Mouse (Mus musculus) kidney, embryonic 14.5 days (tissue): ENCODE data around the gene Kcnk7. TPM values are rescaled to one million over a fixed set of nuclear protein-coding genes. Genes with fewer than 3 reads are reported as not detected.

Experiments used
- ATAC-seq: fragments of 200-750 bp; cut with Nextera tagmentation; 2 replicates; pipeline ENCODE4 v1.8.0; 2017; ENCODE audit warnings: moderate number of reproducible peaks, mild to moderate bottlenecking, moderate TSS enrichment, moderate library complexity; ENCODE audit not compliant: low FRiP score, low TSS enrichment
- H3K27ac ChIP-seq: fragments of 300-500 bp; sonication (generic); 2 replicates; pipeline ENCODE4 v1.5.1; 2014; ENCODE audit warnings: low read depth, mild to moderate bottlenecking, low read length, moderate library complexity, mixed read lengths
- H3K27me3 ChIP-seq: fragments of 300-500 bp; sonication (generic); 2 replicates; pipeline ENCODE4 v1.6.1; 2014; ENCODE audit warnings: mild to moderate bottlenecking, low read length; ENCODE audit not compliant: control insufficient read depth, insufficient read depth
- H3K36me3 ChIP-seq: fragments of 300-500 bp; sonication (generic); 2 replicates; pipeline ENCODE4 v1.6.1; 2014; ENCODE audit warnings: low read length, mixed read lengths; ENCODE audit not compliant: control insufficient read depth, insufficient read depth
- H3K4me1 ChIP-seq: fragments of 300-500 bp; sonication (generic); 2 replicates; pipeline ENCODE4 v1.6.1; 2014; ENCODE audit warnings: low read length, mixed read lengths; ENCODE audit not compliant: control insufficient read depth, insufficient read depth
- H3K4me2 ChIP-seq: fragments of 300-500 bp; sonication (generic); replicated peaks from 2 replicates; pipeline ENCODE4 v1.6.1; 2014; ENCODE audit warnings: low read depth, mild to moderate bottlenecking, low read length
- H3K4me3 ChIP-seq: fragments of 300-500 bp; sonication (generic); 2 replicates; pipeline ENCODE4 v1.5.1; 2014; ENCODE audit warnings: mild to moderate bottlenecking, low read length
- H3K9ac ChIP-seq: fragments of 300-500 bp; sonication (generic); 2 replicates; pipeline ENCODE4 v1.6.1; 2014; ENCODE audit warnings: low read depth, mild to moderate bottlenecking, low read length, moderate library complexity
- H3K9me3 ChIP-seq: fragments of 300-500 bp; sonication (generic); 2 replicates; pipeline ENCODE4 v1.6.1; 2016; ENCODE audit warnings: low read length; ENCODE audit not compliant: control insufficient read depth
- WGBS: fragments of 180-500 bp; shearing (Covaris S2); extraction: QIAGEN DNeasy Blood & Tissue Kit; methylation state at CpG from one replicate; pipeline ENCODE4 v1.1.7; 2014; 5-methylcytosine and 5-hydroxymethylcytosine counted together
- polyA plus RNA-seq: library from polyadenylated mRNA; unstranded; fragments of >200 nt; fragmentation: Nextera tagmentation; extraction: Ambion mirVana; gene quantifications from 2 replicates; pipeline ENCODE4 v1.2.1, GENCODE M21; 2014

Gene Kcnk7
- polyA plus RNA-seq, 1 experiment from 2014 or later: 0.42 TPM

DNA sequence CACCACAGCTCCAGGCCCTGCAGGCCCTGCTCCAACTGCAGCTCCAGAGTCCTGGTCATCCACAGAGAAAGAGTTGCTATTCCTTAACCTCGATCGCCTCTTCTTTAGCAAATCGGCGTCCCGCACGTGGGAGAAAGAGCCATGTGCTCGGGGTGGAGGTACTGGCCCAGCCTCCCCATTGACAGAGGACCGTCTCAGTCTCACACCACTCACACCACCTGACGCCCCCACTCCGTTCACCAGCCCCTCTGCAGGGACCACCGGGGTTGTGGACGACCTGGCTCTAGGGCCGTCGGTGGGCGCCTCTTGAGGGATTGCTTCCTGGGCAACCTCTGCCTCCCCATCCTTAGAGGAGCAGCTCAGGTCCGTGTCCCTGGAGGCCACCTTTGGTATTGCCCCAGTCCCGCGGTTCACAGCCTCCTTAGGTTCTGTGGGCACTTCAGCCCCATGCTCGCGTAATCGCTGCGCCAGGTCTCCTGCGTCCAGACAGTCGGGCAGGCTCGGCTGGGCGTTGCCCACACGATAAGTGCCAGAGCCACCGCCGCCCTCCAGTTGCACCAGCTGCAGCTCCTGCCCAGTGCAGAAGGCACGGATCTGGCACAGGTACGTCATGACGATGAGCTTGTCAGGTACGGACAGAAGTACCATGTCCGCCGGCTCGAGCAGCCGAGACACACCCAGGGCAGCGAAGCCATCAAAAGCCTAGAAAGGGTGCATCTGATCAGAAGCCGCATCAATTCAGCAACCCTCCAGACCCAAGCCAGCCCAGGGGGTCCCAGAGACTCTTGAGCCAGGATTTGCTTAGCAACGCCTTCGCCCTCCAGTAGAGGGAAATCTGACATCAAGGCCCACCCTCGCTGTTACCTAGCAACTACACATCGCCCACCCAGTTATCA is 11.9 kb downstream of the Kcnk7 start:
- H3K36me3 ChIP-seq: peaks cover 24% of the 10 kb centered on the region
- H3K9ac ChIP-seq: peak overlapping the region; percentile 42; the same call in 1 of the 2 replicates
- H3K9me3 ChIP-seq: no peaks in the 10 kb centered on the region
- no peak overlapping the region for H3K27ac ChIP-seq
- H3K4me1 ChIP-seq: peaks cover 9% of the 10 kb centered on the region; the same call in 1 of the 2 replicates
- H3K27me3 ChIP-seq: no peaks in the 10 kb centered on the region
- H3K4me2 ChIP-seq: peak overlapping the region; percentile 35
- peak; percentile 56 for ATAC-seq
- H3K4me3 ChIP-seq: peak overlapping the region; percentile 23
- 22% methylated on average over 43 of the region's 43 CpGs for WGBS

GRCm38 (mm10) chr19:5716955-5717354 is 12.8 kb downstream of the Kcnk7 start:
- Histone ChIP-seq H3K36me3 (peaks cover 33% of the 10 kb centered on the region), H3K4me2 (no peak overlapping the region), H3K27me3 (no peaks in the 10 kb centered on the region), H3K27ac (no peak overlapping the region), H3K4me3 (no peak overlapping the region), H3K4me1 (peaks cover 9% of the 10 kb centered on the region; the same call in 1 of the 2 replicates), H3K9ac (no peak overlapping the region), H3K9me3 (no peaks in the 10 kb centered on the region)
- ATAC-seq: no peak
- 65% methylated on average over 10 of the region's 10 CpGs for WGBS

- Histone ChIP-seq H3K36me3 (peaks cover 39% of the 10 kb centered on the region), H3K27ac (no peak overlapping the region)
- ATAC-seq: no peak
Observed at GRCm38 (mm10) chr19:5721233-5721632, 17.1 kb downstream of the Kcnk7 start.

GRCm38 (mm10) chr19:5722848-5723425 is 18.8 kb downstream of the Kcnk7 start:
- Histone ChIP-seq H3K9ac (no peak overlapping the region), H3K4me3 (no peak overlapping the region), H3K27ac (no peak overlapping the region), H3K36me3 (peaks cover 39% of the 10 kb centered on the region), H3K27me3 (no peaks in the 10 kb centered on the region), H3K4me1 (peaks cover 29% of the 10 kb centered on the region), H3K4me2 (no peak overlapping the region), H3K9me3 (no peaks in the 10 kb centered on the region)
- ATAC-seq: no peak
- 92% methylated on average over 7 of the region's 7 CpGs for WGBS

More at GRCm38 (mm10) chr19:5721233-5721632, 17.1 kb downstream of the Kcnk7 start:
- no peak overlapping the region for H3K4me2 ChIP-seq
- H3K9me3 ChIP-seq: no peaks in the 10 kb centered on the region
- H3K9ac ChIP-seq: no peak overlapping the region
- peaks cover 25% of the 10 kb centered on the region for H3K4me1 ChIP-seq
- H3K4me3 ChIP-seq: no peak overlapping the region
- no peaks in the 10 kb centered on the region for H3K27me3 ChIP-seq
- 92% methylated on average over 6 of the region's 6 CpGs for WGBS

DNA sequence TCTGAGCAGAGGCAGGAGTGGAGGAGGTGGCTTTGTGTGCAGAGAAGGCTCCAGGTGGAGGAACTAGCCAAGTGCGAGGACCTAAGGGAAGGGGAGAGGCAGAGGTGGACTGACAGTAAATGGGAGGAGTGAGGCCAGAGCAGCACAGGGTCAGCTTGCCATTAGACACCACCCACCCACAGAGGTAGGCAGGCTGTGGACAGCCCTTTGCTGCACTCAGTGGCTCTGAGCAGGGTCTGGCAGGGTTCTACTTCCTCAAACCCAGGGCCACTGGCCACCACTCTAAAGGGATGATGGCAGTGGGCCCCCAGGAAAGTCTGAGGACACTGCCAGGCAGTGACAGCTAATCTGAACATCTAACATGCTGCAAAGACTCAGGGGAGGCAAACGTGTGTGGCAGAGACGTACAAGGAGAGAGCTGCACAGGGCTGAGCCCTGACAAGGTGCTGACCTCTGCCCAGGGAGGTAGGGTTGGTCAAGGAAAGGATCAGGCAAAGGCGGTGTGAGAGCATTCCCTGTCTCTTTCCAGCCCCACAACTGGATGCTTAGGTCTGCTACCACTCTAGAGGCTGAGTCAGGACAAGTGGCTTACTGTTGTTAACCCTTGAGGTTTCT is 19.9 kb downstream of the Kcnk7 start:
- Histone ChIP-seq H3K9me3 (no peaks in the 10 kb centered on the region), H3K27ac (no peak overlapping the region), H3K4me3 (peak overlapping the region; percentile 37; the same call in 1 of the 2 replicates), H3K27me3 (no peaks in the 10 kb centered on the region), H3K36me3 (peaks cover 39% of the 10 kb centered on the region), H3K9ac (no peak overlapping the region; the same call in 1 of the 2 replicates), H3K4me2 (peak overlapping the region; percentile 63), H3K4me1 (peaks cover 38% of the 10 kb centered on the region)
- 54% methylated on average over 4 of the region's 4 CpGs for WGBS
- no peak for ATAC-seq

- H3K36me3 ChIP-seq: peaks cover 35% of the 10 kb centered on the region
- no peaks in the 10 kb centered on the region for H3K9me3 ChIP-seq
- peak overlapping the region; percentile 63 for H3K4me2 ChIP-seq
- ATAC-seq: no peak
- no peak overlapping the region for H3K9ac ChIP-seq
- H3K27me3 ChIP-seq: no peaks in the 10 kb centered on the region
- peak overlapping the region; percentile 37; the same call in 1 of the 2 replicates for H3K4me3 ChIP-seq
- H3K27ac ChIP-seq: no peak overlapping the region; the same call in 1 of the 2 replicates
- WGBS: 52% methylated on average over 7 of the region's 7 CpGs
- H3K4me1 ChIP-seq: peaks cover 38% of the 10 kb centered on the region
Observed at GRCm38 (mm10) chr19:5724549-5724941, 20.4 kb downstream of the Kcnk7 start.

DNA sequence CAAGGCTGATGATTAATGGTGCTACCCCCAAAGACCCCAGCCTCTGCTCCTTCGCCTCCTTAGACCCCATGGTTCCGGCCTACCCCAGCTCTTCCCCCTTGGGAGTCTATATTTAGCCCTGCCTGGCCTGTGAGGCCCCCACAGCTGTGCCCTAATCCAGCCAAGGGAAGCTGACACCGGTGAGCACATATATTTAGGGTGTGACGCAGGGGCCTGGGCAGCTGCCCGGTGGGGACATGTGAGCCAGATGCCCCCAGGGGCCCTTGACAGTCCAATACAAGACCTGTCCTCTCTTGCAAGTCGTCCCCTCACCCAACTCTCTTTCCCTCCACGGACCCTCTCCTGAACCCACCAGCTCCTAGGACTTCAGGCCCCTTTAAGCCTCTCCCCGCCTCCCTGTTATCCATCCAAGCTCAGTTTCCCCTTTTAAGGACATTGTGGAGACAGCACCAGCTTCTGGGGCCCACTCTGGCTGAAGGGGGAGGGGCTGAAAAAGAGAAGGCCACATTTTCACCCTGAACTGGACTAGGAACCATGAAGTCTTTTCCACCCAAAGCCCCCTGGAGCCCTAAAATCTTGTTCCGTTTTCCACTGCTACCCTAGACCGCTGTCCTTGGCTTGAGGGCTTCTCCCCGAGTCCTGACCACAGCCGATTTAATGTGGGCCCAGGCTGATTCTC is 21.0 kb downstream of the Kcnk7 start:
- H3K4me3 ChIP-seq: peak overlapping the region; percentile 37
- H3K27me3 ChIP-seq: no peaks in the 10 kb centered on the region
- H3K4me1 ChIP-seq: peaks cover 38% of the 10 kb centered on the region
- peak overlapping the region; percentile 73; the same call in 1 of the 2 replicates for H3K27ac ChIP-seq
- H3K4me2 ChIP-seq: peak overlapping the region; percentile 63
- H3K9me3 ChIP-seq: no peaks in the 10 kb centered on the region
- 61% methylated on average over 12 of the region's 12 CpGs for WGBS
- peaks cover 29% of the 10 kb centered on the region for H3K36me3 ChIP-seq
- H3K9ac ChIP-seq: peak overlapping the region; percentile 61; the same call in 1 of the 2 replicates
- no peak for ATAC-seq

- Histone ChIP-seq H3K27me3 (no peaks in the 10 kb centered on the region), H3K9me3 (no peaks in the 10 kb centered on the region), H3K36me3 (peaks cover 24% of the 10 kb centered on the region), H3K9ac (peak within 1 kb of the TSS; percentile 61), H3K4me1 (peaks cover 45% of the 10 kb centered on the region), H3K4me2 (peak within 1 kb of the TSS; percentile 91), H3K27ac (peak within 1 kb of the TSS; percentile 73), H3K4me3 (peak within 1 kb of the TSS; percentile 37)
- WGBS: 11% methylated on average over 48 of the region's 49 CpGs
- 0 out of 2 replicates have a peak, but pooled peaks have one; percentile 6 for ATAC-seq
Observed at GRCm38 (mm10) chr19:5725767-5726515, 21.8 kb downstream of the Kcnk7 start, which contains the start of gene Ehbp1l1. Gene Ehbp1l1 (minus strand): TSS chr19:5726317.
